Mouse (Mus musculus) heart, adult 9 months (tissue): ENCODE data around the gene Pard3.
A peak's percentile ranks its signal among the peaks of the same experiment; 100 is the strongest.

Experiments
- DNase-seq, 2 experiments: peaks; one replicate each; pipeline ENCODE4 v3.0.0; 2022; ENCODE audit warnings: low spot score in 2 of 2

Gene Pard3

GRCm38 (mm10) chr8:127087434-127087833 lies 23.7 kb downstream of the Pard3 start:
- no peak for DNase-seq

GRCm38 (mm10) chr8:127088372-127088771 lies 24.7 kb downstream of the Pard3 start:
- no peak for DNase-seq

GRCm38 (mm10) chr8:127089021-127089420 lies 25.3 kb downstream of the Pard3 start:
- peak; percentile 21 to 25 for DNase-seq

- no peak for DNase-seq
These were observed 26.7 kb downstream of the Pard3 start for GRCm38 (mm10) chr8:127090435-127090834.

GRCm38 (mm10) chr8:127091936-127092335 lies 28.2 kb downstream of the Pard3 start:
- DNase-seq: no peak

- no peak for DNase-seq
These were observed 28.9 kb downstream of the Pard3 start for GRCm38 (mm10) chr8:127092383-127093112.

- no peak for DNase-seq
These were observed 29.4 kb downstream of the Pard3 start for GRCm38 (mm10) chr8:127093113-127093426.

- DNase-seq: no peak
These were observed 32.1 kb downstream of the Pard3 start for GRCm38 (mm10) chr8:127095763-127096162.

GRCm38 (mm10) chr8:127099439-127100090 lies 35.9 kb downstream of the Pard3 start:
- no peak for DNase-seq

- DNase-seq: no peak
These were observed 39.6 kb downstream of the Pard3 start for GRCm38 (mm10) chr8:127103256-127103655.

GRCm38 (mm10) chr8:127104616-127105015 lies 40.9 kb downstream of the Pard3 start:
- DNase-seq: no peak

GRCm38 (mm10) chr8:127107928-127108327 lies 44.2 kb downstream of the Pard3 start:
- peak; percentile 28 to 46 for DNase-seq

GRCm38 (mm10) chr8:127113209-127113608 lies 49.5 kb downstream of the Pard3 start:
- DNase-seq: no peak

GRCm38 (mm10) chr8:127115837-127116236 lies 52.1 kb downstream of the Pard3 start:
- no peak for DNase-seq

GRCm38 (mm10) chr8:127118373-127118861 lies 54.7 kb downstream of the Pard3 start:
- DNase-seq: peak; percentile 28 to 35

- DNase-seq: no peak
These were observed 59.7 kb downstream of the Pard3 start for GRCm38 (mm10) chr8:127123391-127123790.

- no peak for DNase-seq
These were observed 61.1 kb downstream of the Pard3 start for GRCm38 (mm10) chr8:127124795-127125194.

- DNase-seq: no peak
These were observed 62.3 kb downstream of the Pard3 start for GRCm38 (mm10) chr8:127125686-127126683.

GRCm38 (mm10) chr8:127128781-127129396 lies 65.2 kb downstream of the Pard3 start:
- DNase-seq: peak in 1 of 2 experiments; percentile 22

- DNase-seq: no peak
These were observed 70.6 kb downstream of the Pard3 start for GRCm38 (mm10) chr8:127134327-127134726.

GRCm38 (mm10) chr8:127136201-127136600 lies 72.5 kb downstream of the Pard3 start:
- no peak for DNase-seq

- no peak for DNase-seq
These were observed 73.1 kb downstream of the Pard3 start for GRCm38 (mm10) chr8:127136781-127137180.
